Mouse (Mus musculus) midbrain, embryonic 12.5 days (tissue): ENCODE results near the gene Sec22b. TPM values are rescaled to one million over a fixed set of nuclear protein-coding genes. Genes with fewer than 3 reads are reported as not detected.

Experiments
- ATAC-seq: fragments of 200-750 bp; cut with Nextera tagmentation; 2 replicates; pipeline ENCODE4 v1.8.0; 2017; ENCODE audit warnings: low read depth, moderate TSS enrichment, moderate library complexity; ENCODE audit not compliant: low FRiP score
- H3K27ac ChIP-seq: fragments of 300-500 bp; sonication (generic); replicated peaks from 2 replicates; pipeline ENCODE4 v1.5.1; 2016; ENCODE audit warnings: mild to moderate bottlenecking
- H3K27me3 ChIP-seq: fragments of 300-500 bp; sonication (generic); 2 replicates; pipeline ENCODE4 v1.6.1; 2016; ENCODE audit warnings: mild to moderate bottlenecking
- H3K36me3 ChIP-seq: fragments of 300-500 bp; sonication (generic); 2 replicates; pipeline ENCODE4 v1.6.1; 2016
- H3K4me1 ChIP-seq: fragments of 300-500 bp; sonication (generic); 2 replicates; pipeline ENCODE4 v1.6.1; 2016
- H3K4me2 ChIP-seq: fragments of 300-500 bp; sonication (generic); replicated peaks from 2 replicates; pipeline ENCODE4 v1.6.1; 2016; ENCODE audit warnings: mild to moderate bottlenecking, moderate library complexity
- H3K4me3 ChIP-seq: fragments of 300-500 bp; sonication (generic); 2 replicates; pipeline ENCODE4 v1.5.1; 2016; ENCODE audit warnings: mild to moderate bottlenecking
- H3K9ac ChIP-seq: fragments of 300-500 bp; sonication (generic); replicated peaks from 2 replicates; pipeline ENCODE4 v1.6.1; 2016; ENCODE audit warnings: mild to moderate bottlenecking, moderate library complexity
- H3K9me3 ChIP-seq: fragments of 300-500 bp; sonication (generic); 2 replicates; pipeline ENCODE4 v1.6.1; 2016; ENCODE audit warnings: mild to moderate bottlenecking
- WGBS: fragments of 180-500 bp; shearing (Covaris S2); methylation state at CpG from one replicate; pipeline ENCODE4 v1.1.7; 2016; 5-methylcytosine and 5-hydroxymethylcytosine counted together
- polyA plus RNA-seq: library from polyadenylated mRNA; unstranded; fragments of >200 nt; fragmentation: Nextera tagmentation; extraction: Ambion mirVana; gene quantifications from 2 replicates; pipeline ENCODE4 v1.2.1, GENCODE M21; 2016

Sec22b gene
- polyA plus RNA-seq, 1 experiment from 2014 or later = 101 TPM

DNA sequence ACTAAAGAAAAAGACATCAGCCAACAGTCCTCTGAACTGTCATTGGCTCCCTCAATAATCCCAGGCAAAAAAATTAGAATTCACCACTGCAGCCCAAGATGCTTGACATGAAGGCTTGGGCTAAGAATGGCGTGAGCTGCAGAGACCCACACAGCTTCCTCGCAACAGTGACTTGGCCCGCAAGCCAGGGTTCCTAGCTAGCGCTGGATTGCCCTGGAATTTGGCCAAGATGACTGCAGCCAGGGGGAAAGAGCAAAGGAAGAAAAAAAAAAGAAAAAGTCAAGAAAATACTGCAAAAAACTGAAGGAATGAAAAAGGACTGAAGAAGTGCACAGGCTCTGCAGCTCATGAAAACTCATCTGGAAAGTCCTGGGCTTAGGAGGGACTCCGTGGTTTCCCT lies 43.5 kb downstream of the Sec22b start:
- no peak for ATAC-seq
- H3K27me3 ChIP-seq = peaks cover 25% of the 10 kb centered on the region
- H3K9ac ChIP-seq = no peak overlapping the region
- H3K4me1 ChIP-seq = peaks cover 35% of the 10 kb centered on the region
- 77% methylated on average over 5 of the region's 5 CpGs for whole genome bisulfite sequencing
- H3K27ac ChIP-seq = no peak overlapping the region
- no peaks in the 10 kb centered on the region for H3K9me3 ChIP-seq
- H3K36me3 ChIP-seq = no peaks in the 10 kb centered on the region
- H3K4me3 ChIP-seq = no peak overlapping the region
- no peak overlapping the region for H3K4me2 ChIP-seq

DNA sequence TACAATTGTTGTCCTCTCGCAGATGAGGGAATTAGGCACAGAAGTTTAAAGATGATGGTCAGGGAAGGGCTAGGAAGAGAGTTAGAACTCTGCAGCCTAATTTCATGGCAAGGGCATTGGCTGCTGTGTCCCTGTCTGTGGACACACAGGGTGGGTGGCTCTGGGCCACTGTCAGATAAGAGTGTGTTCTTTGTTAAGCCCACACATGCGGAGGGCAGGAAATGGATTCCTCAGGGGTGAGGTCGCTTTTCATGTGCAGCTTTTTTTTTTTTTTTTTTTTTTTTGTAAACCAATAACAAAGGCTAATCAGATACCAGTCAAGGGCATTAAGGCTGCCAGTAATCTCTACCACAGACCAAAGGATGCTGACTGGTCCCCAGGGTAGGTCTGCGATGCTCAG lies 45.4 kb downstream of the Sec22b start:
- Histone ChIP-seq H3K9me3 (no peaks in the 10 kb centered on the region), H3K4me2 (no peak overlapping the region), H3K27ac (no peak overlapping the region), H3K27me3 (peaks cover 19% of the 10 kb centered on the region), H3K4me1 (peaks cover 15% of the 10 kb centered on the region), H3K36me3 (no peaks in the 10 kb centered on the region), H3K4me3 (no peak overlapping the region), H3K9ac (no peak overlapping the region)
- no peak for ATAC-seq
- 24% methylated on average over 4 of the region's 4 CpGs for WGBS

DNA sequence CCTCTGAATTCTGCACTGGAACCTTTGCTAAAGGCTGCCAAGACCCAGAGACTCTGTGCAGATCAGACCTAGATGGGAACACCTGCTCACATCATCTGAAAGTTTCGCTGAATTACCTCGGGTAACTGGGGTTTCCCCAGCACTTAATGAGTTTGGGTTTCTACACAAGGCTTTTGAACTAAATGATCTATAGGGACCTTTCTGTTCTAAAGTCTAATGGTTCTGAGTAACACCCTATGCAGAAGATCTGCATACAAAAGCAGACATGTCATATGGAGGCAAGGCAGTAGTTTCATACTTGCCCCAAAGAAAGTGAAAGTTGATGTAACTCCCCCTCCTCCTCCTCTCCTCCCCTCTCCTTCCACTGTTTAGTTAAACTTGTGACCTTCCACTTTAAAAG lies 47.5 kb downstream of the Sec22b start:
- no peak overlapping the region for H3K27ac ChIP-seq
- H3K27me3 ChIP-seq = peaks cover 18% of the 10 kb centered on the region
- no peak overlapping the region for H3K9ac ChIP-seq
- H3K36me3 ChIP-seq = no peaks in the 10 kb centered on the region
- H3K4me1 ChIP-seq = peaks cover 2% of the 10 kb centered on the region; the same call in 1 of the 2 replicates
- H3K4me2 ChIP-seq = no peak overlapping the region
- ATAC-seq = no peak
- H3K9me3 ChIP-seq = no peaks in the 10 kb centered on the region
- 96% methylated on average over 2 of the region's 2 CpGs for WGBS
- no peak overlapping the region for H3K4me3 ChIP-seq

DNA sequence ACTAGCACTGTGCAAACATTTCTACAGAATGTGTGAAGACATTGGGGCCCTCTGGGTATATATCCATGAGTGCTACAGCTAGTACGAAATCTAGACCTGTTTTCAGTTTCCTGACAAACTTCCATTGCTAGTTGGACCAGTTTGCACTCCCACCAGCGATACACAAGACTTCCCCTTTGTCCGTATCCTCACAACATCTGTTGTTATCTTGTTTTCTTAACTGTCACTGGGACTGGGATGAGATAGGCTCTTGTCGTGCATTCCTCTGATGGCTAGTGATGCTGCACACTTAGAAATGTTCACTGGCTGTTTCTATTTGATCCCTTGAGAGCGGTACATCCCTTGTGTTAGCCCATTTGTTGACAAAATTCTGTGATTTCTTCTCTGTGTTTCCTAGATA lies 49.0 kb downstream of the Sec22b start:
- peaks cover 2% of the 10 kb centered on the region; the same call in 1 of the 2 replicates for H3K4me1 ChIP-seq
- 0 out of 2 replicates have a peak, but pooled peaks cover 10% of the 10 kb centered on the region for H3K27me3 ChIP-seq
- ATAC-seq = no peak
- H3K27ac ChIP-seq = no peak overlapping the region
- H3K9me3 ChIP-seq = no peaks in the 10 kb centered on the region
- WGBS = 74% methylated on average over 5 of the region's 5 CpGs
- no peaks in the 10 kb centered on the region for H3K36me3 ChIP-seq
- no peak overlapping the region for H3K4me3 ChIP-seq
- no peak overlapping the region for H3K4me2 ChIP-seq
- H3K9ac ChIP-seq = no peak overlapping the region

DNA sequence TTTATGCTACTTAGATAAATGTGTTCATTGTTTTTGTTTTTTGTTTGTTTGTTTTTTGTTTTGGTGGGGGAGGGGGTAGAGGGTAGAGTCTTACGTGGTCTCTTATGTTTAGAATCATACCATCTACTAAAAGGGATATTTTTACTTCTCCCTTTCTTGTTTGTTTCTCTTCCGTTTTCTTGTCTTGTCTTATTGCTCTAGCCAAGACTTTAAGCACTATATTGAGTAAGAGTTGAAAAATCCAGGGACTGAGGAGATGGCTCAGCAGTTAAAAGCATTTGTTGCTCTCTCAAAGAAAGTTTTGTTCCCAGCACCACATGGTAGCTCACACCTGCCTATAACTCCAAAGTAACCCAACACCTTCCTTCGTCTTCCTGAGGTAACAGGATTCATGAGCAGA lies 50.1 kb downstream of the Sec22b start:
- no peak for ATAC-seq

DNA sequence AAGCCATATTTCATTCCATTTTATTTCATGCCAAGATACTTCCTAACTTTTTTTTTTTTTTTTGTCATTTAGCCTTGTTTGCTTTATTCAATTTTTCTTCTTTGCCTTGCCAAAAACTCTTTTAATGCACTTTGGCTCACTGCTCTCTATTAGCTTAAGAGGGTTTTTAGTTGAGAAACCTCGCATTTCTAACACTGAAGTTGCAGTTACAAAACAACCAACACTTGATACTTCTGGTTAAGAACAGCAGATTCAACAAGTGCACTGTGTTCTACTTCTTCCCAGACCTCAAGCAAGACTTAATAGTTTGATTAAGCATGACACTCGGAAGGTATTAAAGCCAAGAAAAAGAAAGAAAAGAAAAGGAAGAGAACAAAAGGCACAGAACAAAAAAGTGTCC lies 52.2 kb downstream of the Sec22b start:
- H3K4me1 ChIP-seq = 0 out of 2 replicates have a peak, but pooled peaks cover 2% of the 10 kb centered on the region
- no peak overlapping the region for H3K9ac ChIP-seq
- H3K4me3 ChIP-seq = no peak overlapping the region
- ATAC-seq = no peak
- no peaks in the 10 kb centered on the region for H3K36me3 ChIP-seq
- no peak overlapping the region for H3K4me2 ChIP-seq
- no peak overlapping the region for H3K27ac ChIP-seq
- WGBS = 75% methylated on average over 2 of the region's 2 CpGs
- H3K27me3 ChIP-seq = 0 out of 2 replicates have a peak, but pooled peaks cover 7% of the 10 kb centered on the region
- H3K9me3 ChIP-seq = no peaks in the 10 kb centered on the region

More for the DNA sequence above, 50.1 kb downstream of the Sec22b start:
- WGBS = 83% methylated on average over 3 of the region's 3 CpGs
- H3K4me3 ChIP-seq = no peak overlapping the region
- H3K4me1 ChIP-seq = peaks cover 4% of the 10 kb centered on the region; the same call in 1 of the 2 replicates
- no peak overlapping the region for H3K27ac ChIP-seq
- no peak overlapping the region for H3K9ac ChIP-seq
- no peak overlapping the region for H3K4me2 ChIP-seq
- H3K9me3 ChIP-seq = no peaks in the 10 kb centered on the region
- H3K36me3 ChIP-seq = no peaks in the 10 kb centered on the region
- H3K27me3 ChIP-seq = 0 out of 2 replicates have a peak, but pooled peaks cover 12% of the 10 kb centered on the region

DNA sequence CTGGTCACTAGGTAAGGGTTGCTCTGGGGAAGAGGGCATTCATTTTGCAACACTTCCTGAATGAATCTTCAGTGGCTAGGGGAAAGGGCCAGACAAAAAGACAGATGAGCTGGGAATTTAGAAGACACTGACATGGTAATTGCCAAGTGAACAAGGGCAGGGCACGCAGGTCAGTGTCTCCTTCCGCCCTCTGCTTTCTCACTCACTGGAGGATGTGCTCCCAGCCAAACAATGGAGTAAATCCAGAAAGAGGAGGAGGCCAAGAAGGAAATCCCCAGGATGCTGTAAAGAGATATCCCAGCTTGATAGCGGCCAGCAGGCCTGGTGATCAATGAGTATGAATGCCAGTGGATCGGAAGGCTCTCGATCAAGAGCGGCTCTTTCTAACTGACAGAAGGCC lies 55.3 kb downstream of the Sec22b start:
- 43% methylated on average over 6 of the region's 6 CpGs for WGBS
- Histone ChIP-seq H3K4me3 (no peak overlapping the region), H3K36me3 (no peaks in the 10 kb centered on the region), H3K27ac (no peak overlapping the region), H3K4me1 (peaks cover 10% of the 10 kb centered on the region; the same call in 1 of the 2 replicates), H3K9ac (no peak overlapping the region), H3K27me3 (peaks cover 9% of the 10 kb centered on the region; the same call in 1 of the 2 replicates), H3K9me3 (no peaks in the 10 kb centered on the region), H3K4me2 (no peak overlapping the region)
- ATAC-seq = no peak

DNA sequence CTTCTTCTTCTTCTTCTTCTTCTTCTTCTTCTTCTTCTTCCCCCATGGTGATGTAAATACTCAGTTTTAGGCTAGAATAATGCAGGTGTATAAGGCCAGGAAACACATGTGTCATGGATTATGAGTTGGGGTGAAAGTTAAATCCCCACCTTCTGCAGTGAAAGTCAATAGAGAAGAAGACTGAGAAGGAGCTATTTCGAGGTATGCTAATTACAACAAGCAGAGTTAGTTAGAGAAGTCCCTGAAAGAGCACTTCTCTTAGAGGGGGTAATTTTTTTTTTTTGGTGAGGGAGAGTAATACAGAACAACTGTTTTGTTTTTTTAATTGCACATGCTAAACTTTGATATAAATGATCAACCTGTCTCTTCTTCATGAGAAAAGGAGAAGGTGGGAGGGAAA lies 55.9 kb downstream of the Sec22b start:
- Histone ChIP-seq H3K4me3 (no peak overlapping the region), H3K4me1 (peaks cover 10% of the 10 kb centered on the region; the same call in 1 of the 2 replicates), H3K4me2 (no peak overlapping the region), H3K9me3 (no peaks in the 10 kb centered on the region), H3K9ac (no peak overlapping the region), H3K36me3 (no peaks in the 10 kb centered on the region), H3K27ac (no peak overlapping the region), H3K27me3 (peaks cover 9% of the 10 kb centered on the region; the same call in 1 of the 2 replicates)
- no peak for ATAC-seq
- 78% methylated on average over 1 of the region's 1 CpGs for WGBS

DNA sequence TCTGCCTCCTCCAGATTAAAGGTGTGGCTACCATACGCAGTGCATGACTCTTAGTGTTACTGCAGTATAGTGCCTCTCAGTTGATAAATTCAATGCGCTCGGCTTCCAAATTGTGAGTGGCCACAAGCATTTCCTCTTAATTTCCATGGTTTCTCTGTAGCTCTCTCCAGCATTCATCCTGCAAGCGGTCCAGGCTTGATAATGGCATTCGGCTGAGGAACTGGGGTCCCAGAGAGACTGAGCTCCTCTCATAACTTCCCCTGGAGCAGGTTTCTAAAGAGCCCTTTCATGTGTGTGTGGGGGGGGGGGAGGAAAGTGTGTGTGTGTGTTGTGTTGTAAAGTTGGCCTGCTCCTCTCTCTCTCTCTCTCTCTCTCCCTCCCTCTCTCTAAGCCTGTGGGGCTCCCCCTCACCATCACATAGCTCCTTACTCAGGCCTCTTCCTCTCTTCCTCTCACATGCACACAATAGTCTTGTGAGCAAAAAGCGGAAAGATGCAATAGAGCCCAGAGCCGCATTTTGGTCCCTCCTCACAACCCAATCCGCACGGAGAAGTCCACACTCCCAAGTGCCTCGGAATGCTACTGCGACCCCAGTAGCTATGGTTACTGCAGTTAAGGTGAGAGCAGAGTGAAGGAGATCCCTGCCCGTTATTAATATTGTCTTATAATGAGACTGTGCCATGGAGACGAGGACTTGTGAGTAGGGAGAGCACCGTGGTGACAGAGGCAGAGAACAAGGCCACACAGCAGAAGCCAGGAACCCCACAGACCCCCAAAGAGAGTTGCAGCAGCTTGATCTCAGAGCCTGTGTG lies 60.0 kb downstream of the Sec22b start:
- no peak overlapping the region for H3K9ac ChIP-seq
- H3K27me3 ChIP-seq = peaks cover 8% of the 10 kb centered on the region; the same call in 1 of the 2 replicates
- no peaks in the 10 kb centered on the region for H3K36me3 ChIP-seq
- 0 out of 2 replicates have a peak overlapping the region, but pooled peaks have one; percentile 15 for H3K27ac ChIP-seq
- peaks cover 10% of the 10 kb centered on the region; the same call in 1 of the 2 replicates for H3K4me1 ChIP-seq
- H3K4me3 ChIP-seq = no peak overlapping the region
- WGBS = 65% methylated on average over 14 of the region's 14 CpGs
- no peak overlapping the region for H3K4me2 ChIP-seq
- no peaks in the 10 kb centered on the region for H3K9me3 ChIP-seq
- ATAC-seq = no peak

DNA sequence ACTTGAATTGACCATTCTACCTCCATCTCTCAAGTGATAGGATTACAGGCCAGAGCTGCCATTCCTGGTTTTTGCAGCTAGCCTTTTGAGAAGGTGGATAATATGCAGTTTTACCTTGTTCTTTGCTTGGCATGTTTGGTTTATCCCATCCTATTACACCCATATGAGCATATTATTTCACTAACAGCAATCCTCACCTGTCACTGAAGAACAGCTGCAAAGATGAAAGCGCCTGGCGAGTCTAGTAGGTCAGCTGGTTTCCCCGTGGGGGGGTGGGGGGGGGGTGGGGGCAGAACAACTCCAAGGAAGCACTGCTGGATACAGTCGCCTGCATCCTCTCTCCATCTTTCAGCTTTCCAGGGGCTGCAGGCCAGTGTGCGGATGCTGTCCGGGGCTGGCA lies 61.0 kb downstream of the Sec22b start:
- Histone ChIP-seq H3K27me3 (peaks cover 3% of the 10 kb centered on the region; the same call in 1 of the 2 replicates), H3K4me2 (no peak overlapping the region), H3K9me3 (no peaks in the 10 kb centered on the region), H3K9ac (no peak overlapping the region), H3K36me3 (no peaks in the 10 kb centered on the region), H3K27ac (no peak overlapping the region), H3K4me1 (peaks cover 8% of the 10 kb centered on the region; the same call in 1 of the 2 replicates), H3K4me3 (no peak overlapping the region)
- no peak for ATAC-seq
- 67% methylated on average over 6 of the region's 6 CpGs for WGBS

DNA sequence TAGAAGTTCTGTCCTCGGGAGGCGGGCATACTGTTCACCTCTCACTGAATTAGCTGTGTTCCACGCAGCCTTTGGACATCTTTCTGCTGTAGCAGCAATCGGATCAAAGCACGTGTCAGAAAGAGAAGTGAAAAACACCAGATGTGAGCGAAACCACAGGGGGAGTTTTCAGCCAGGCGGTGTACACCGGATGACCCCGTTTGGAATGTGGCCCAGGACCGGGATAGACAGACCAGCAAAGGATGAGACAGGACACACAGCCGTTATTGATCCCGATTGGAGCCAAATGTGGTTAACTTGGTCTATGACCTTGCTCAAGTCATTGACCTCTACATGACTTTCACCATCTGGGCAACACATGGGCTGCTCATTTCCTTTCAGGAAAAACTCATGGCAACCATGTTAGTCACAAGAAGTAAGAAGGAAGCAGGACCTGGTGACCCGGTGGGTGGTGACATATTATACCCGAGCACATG lies 63.9 kb downstream of the Sec22b start:
- Histone ChIP-seq H3K4me2 (no peak overlapping the region), H3K4me3 (no peak overlapping the region), H3K27ac (no peak overlapping the region), H3K36me3 (no peaks in the 10 kb centered on the region), H3K9ac (no peak overlapping the region), H3K27me3 (0 out of 2 replicates have a peak, but pooled peaks cover 4% of the 10 kb centered on the region), H3K9me3 (no peaks in the 10 kb centered on the region), H3K4me1 (peaks cover 8% of the 10 kb centered on the region; the same call in 1 of the 2 replicates)
- 78% methylated on average over 14 of the region's 14 CpGs for WGBS
- no peak for ATAC-seq

DNA sequence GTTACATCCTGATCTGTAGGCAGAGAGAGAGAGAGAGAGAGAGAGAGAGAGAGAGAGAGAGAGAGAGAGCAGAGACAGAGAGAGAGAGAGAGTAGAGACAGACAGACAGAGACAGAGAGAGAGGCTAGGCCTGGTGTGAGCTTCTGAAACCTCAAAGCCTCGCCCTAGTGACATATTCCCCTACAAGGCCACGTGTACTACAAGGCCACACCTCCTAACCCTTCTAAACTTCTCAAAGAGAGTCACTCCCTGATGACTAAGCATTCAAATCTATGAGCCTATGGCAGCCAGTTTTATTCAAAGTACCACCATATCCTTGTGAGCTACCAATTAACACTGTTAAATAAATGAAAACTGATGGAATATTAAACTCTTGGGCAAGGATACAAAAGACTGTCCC lies 66.6 kb downstream of the Sec22b start:
- Histone ChIP-seq H3K9me3 (no peaks in the 10 kb centered on the region), H3K4me1 (peaks cover 5% of the 10 kb centered on the region; the same call in 1 of the 2 replicates), H3K4me3 (no peak overlapping the region), H3K27ac (no peak overlapping the region), H3K9ac (no peak overlapping the region), H3K4me2 (no peak overlapping the region), H3K36me3 (no peaks in the 10 kb centered on the region), H3K27me3 (peaks cover 12% of the 10 kb centered on the region; the same call in 1 of the 2 replicates)
- ATAC-seq = no peak
- WGBS = 66% methylated on average over 2 of the region's 2 CpGs
